Mouse (Mus musculus) ovary, postnatal 14 days (tissue): ENCODE results near the gene Avp.
"Not testable (repeated sequence)": the region's sequence is repeated elsewhere in the genome, so short reads cannot be mapped to it uniquely, and the experiment has no call there.

Experiments used
- DNase-seq: peaks from one replicate; pipeline ENCODE4 v3.0.0; 2022; ENCODE audit warnings: low spot score

Avp gene

DNA sequence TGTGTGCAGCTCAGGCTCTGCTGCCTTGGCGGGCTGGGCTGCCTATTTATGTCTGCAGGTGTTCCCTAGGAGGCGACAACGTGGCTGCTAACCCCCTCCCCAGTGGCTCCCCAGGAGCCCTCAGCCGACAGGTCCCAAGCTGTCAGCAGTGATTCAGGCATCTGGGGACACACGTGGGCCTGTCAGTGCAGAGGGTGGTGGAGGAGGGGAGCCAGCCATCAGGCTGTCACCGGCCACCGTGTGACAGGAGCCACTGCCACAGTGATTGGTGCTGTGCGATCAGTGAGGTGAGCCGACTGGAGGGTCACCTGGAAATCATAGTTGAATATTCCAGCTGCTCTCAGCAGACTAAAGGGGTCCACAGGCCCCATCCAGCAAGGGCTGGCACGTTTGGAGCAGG is at the start of gene Avp:
Avp (minus strand) TSS at position 3 of the 400 bp plus-strand sequence.
- no peak for DNase-seq

DNA sequence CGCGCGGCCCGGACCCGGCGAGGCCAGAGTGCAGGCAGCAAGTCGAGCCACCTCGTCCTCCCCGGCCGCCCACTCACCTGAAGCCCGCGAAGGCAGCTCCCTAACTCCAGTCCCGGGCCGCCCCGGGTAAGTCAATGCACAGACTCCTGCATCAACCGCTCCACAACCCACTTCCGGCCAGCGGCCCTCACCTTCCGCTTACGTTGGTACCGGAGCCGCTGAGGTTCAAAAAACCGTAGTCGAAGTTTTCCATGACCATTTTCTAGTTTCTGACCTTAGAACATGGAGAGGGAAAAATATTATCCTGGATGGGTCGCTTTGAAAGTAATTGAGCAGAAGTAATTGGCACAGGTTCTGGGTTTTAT is 47.5 kb upstream of the Avp start, which contains the start of the genes Fastkd5 and Ubox5:
Fastkd5 (minus strand) TSS at position 189 of the 365 bp plus-strand sequence.
Ubox5 (minus strand) TSS at position 200 of the 365 bp plus-strand sequence.
- DNase-seq = peak; percentile 94

DNA sequence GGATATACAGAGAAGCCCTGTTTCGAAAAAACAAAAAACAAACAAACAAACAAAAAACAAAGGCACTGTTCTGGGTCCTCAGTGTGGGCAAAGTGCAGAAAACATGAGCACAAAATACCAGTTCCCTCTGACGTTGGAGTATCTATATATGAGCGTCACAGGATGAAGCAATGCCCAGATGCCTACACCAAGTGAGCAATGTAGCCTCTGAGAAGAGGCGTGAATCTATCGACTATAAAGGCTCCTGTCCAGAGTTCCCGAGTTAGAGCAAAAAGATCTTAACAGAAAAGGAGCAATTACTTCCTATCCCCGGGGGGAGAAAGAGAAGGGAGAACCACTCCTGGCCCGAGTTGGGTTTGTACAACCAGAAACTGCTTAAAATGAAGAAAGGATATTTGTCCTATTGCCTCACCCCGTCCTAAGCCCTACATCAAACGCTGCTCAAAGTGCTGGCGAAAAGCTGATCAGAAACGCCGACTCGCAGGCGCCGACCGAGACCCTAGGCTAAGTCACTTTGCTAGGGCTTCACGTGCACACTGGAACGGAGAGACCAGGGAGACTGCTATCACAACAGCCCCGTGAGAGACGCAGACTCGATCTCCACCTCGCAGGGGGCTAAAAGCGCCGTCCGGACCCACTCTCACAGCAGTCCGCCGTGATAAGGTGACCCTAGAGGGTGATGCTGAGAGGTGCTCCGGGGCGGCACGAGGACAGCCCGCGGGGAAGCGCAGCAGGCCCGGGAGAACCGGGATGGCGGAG is 46.9 kb upstream of the Avp start:
- DNase-seq = no peak

DNA sequence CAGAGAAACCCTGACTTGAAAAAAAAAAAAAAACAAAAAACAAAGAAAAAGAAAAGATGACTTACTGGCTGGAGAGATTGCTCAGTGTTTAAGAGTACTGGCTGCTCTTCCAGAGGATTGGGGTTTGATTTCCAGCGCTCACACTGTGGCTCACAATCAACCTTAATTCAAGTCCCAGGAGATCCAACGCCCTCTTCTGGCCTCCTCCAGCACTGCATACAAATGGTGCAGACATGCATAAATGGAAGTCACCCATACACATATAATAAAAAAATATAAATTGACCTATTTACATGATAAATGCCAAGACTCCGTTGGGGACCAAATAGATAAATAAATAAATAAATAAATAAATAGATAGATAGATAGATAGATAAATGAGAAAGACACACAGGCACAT is 46.1 kb upstream of the Avp start:
- DNase-seq = no peak

DNA sequence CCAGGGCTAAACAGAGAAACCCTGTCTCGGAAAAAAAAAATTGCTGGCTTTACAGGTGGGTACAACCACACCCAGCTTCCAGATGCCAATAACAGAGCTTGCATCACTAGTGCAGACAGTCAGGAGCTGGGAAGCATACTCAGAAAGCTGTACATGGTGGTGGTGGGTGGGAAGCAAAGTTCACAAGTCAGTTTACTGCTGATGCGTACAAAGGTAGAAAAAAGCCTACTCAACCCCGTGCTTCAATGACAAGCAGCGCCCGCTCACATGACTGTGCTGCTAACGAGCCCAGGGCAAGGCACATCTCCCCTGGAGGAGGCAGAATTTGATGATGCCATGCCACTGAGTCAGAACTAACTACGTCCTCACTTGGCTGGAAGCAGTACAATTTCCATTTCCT is 36.6 kb upstream of the Avp start:
- no peak for DNase-seq

GRCm38 (mm10) chr2:130613091-130613490 is 30.7 kb upstream of the Avp start:
- no peak for DNase-seq

DNA sequence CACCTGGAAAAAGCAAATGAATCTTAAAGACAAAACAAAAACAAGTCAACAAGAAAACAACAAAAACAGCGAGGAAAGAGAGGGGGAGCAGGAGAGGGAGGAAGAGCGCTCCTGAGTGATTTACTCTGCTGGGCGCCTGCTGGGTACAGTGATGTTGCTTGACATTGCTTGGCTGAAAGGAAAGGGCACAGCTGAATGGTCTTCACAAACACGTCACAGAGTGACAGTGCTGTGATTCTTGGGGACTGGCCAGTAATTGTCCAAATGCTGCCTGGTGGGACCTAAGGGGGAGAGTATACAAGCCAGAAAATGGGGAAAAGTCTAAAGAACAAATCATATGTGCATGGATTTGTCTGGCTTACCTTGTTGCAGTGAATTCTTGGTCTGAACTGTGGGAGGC is 19.8 kb upstream of the Avp start:
- no peak for DNase-seq

GRCm38 (mm10) chr2:130598399-130598798 is 16.0 kb upstream of the Avp start:
- no peak for DNase-seq

DNA sequence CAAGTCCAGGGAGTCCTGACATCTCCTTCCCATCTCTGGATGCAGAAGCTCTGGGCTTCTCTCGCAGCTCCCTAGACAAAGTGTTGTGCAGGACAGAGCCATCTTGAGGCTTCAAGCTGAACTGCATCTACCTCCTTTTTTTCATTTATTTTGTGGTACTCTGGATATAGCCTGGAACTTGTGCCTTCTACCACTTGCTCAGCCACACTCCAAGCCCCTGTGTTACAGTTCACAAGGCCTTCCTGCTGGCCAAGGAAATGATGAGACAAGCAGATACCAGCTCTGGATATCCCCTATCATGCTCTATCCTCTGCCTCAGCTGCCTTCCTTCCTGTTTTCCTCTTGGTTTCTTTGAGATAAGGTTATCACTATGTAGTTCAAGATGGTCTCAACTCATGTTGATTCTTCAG is 15.3 kb upstream of the Avp start:
- no peak for DNase-seq

DNA sequence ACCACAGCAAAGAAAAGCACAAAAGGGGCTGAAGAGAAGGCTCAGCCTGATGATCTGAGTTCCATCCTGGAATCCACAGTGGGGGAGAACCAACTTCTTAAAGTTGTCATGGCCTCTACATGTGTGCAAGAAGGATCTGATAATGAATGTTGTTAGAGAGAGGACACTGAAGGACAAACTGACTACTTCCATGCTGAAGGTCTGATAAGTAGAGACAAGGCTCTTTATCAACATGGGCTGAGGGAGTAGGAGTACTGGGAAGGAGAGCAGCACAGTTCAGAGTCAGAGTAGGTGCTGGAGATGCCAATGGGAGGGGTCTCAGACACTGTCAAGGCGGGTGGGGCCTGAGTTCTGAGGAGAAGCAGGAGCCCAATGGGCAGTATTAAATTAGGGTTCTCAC is 13.2 kb upstream of the Avp start:
- DNase-seq = no peak

- DNase-seq = no peak
Measured at GRCm38 (mm10) chr2:130591016-130591415, 8.7 kb upstream of the Avp start.

DNA sequence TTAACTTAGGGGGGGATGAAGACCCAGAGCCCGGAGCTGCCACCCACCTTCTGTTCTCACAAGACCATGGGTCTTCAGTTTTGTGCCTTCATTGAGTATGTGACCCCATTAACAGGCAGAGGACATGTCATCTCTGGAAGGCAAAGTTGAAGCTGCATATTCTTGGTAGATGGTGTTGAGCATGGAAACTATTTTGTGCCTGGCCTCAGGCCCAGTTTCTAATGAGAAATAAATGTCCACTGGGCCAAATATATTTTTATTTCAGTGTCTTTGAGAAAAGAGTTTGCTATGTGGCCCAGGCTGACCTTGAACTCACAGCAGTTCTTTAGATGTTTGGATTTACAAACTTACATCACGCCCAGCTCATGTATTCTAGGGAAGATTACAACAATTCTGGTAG is 7.4 kb upstream of the Avp start:
- DNase-seq = no peak

DNA sequence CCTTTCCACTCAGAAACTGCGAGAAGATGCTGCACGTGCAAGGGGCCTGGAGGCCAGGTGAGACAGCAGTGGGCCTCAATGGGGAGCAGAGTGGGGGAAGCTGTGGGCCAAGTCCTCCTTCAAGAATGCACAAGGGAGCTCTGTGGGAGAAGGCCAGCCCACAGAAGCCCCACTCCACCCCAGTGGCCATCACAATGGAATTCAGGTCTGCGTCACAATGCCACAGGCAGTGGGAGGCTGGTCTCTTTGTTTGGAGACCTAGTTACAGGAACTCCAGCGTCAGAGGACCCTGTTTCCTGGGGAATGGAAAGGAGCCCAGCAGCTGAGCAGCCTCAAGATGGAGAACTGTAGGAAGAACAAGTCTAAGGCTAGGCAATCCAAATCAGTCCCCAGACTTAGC is 6.8 kb upstream of the Avp start:
- no peak for DNase-seq

DNA sequence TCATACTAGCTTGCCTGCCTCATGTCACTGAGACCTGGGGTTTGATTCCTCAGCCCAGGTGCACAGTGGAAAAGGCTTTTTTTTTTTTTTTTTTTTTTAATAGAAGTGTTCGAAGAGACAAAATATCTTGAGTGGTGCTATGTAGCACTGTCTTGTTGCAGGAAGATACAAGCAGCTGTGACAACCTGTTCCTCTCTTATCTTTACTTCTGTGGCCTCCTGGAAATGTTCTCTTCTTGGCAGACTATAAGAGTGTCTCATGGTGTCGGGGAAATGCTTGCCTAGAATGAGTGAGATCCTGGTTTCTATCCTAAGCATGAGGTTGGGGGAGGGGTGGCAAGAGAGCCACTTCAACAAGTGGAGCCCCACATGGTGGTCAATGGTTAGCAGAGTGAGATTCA is 6.0 kb upstream of the Avp start:
- DNase-seq = no peak

GRCm38 (mm10) chr2:130586016-130586415 is 3.7 kb upstream of the Avp start:
- no peak for DNase-seq

DNA sequence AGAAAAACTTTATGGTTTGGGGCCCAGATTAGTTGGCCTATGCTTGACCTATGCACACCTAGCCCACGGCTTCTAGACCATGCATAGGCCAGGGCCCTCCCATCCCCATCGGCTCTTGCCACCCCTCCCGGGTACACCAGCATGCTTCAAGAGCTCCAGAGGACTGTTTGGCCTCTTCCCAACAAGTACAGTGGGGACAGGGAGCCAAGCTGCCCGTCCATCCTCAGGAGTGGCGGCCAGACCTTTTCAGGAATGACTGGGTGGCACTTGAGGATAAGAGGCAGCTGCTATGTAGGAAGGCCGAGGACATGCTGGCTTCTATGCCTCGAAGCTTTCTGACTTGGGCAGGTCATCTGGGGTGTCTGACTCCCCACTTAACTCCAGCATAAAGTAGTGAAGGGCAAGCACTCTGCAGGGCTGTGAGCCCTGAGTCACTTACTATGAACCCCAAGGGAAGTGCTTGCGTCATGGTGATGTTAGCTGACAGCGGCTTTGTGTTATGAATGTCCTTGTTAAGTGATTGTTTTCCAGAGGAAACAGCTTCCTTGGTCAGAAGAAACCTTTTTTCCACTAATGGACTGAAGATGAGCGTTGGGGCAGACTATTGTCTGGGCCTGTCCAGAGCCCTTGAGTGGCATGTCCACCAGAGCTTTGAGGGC is 1.7 kb upstream of the Avp start:
- DNase-seq = no peak

DNA sequence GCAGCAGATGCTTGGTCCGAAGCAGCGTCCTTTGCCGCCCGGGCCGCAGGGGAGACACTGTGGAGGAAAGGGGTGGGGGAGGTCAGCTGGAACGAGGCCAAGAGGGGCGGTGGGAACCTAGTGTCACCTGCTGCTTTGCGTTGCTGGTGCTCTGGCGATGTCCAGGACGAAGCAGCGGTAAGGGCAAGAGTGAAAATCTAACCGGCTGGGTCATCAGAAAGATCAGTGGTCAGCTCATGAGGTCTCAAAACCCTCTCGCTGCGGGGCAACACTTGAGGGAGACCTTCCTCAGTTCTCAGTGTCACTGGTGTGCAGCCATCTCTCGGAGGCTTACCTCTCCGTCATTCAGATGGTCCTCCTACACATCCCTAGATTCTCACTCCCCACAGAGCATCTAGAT is 1.2 kb downstream of the Avp start:
- no peak for DNase-seq

- no peak for DNase-seq
Measured at GRCm38 (mm10) chr2:130579791-130580190, 2.6 kb downstream of the Avp start.

GRCm38 (mm10) chr2:130578148-130578547 is 4.2 kb downstream of the Avp start:
- peak; percentile 47 for DNase-seq

- DNase-seq = no peak
Measured at GRCm38 (mm10) chr2:130577632-130578031, 4.7 kb downstream of the Avp start.

DNA sequence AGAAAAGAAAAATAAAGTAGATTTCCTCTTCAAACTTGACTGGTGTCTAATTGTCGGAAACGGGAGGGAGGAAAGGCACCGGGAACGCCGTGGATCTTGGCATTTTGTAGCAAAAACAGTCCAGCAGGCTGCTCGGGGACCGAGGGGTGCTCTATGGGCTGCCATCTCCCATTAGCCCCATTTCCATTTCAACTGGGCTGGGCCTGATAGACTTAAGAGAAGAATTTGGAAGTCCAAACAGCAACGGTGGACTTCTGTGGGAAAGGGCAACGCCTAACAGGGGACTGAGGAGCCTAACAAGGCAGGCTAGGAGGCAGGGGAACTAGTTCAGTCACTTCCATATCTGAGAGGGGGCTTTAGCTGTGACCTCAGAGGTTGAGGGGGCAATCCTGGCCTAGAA is 5.3 kb downstream of the Avp start:
- no peak for DNase-seq

DNA sequence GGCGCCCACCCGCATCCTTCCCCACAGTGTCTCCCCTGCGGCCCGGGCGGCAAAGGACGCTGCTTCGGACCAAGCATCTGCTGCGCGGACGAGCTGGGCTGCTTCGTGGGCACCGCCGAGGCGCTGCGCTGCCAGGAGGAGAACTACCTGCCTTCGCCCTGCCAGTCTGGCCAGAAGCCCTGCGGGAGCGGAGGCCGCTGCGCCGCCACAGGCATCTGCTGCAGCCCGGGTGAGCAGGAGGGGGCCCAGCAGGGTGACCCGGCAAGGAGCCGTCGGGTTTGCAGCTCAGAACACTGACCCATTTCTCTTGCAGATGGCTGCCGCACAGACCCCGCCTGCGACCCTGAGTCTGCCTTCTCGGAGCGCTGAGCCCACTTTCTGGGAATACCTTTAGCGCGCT is 5.8 kb downstream of the Avp start:
- not testable (repeated sequence) for DNase-seq

DNA sequence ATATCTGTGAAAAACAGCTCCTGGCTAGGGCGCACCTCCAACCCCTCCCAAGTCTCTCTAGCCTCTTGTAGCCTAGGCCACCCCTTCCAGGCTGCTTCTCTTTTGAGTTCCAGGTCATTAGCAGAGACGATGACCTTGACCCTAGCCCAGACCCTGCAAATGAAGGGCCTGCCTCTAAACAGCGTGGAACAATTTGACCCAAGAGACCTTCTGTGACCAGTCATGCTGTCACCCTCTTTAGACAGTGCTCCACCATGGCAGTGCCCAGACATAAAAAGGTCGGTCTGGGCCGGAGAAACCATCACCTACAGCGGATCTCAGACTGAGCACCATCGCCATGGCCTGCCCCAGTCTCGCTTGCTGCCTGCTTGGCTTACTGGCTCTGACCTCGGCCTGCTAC is 6.5 kb downstream of the Avp start, which contains the start of gene Oxt:
Oxt (plus strand) TSS at position 301 of the 400 bp plus-strand sequence.
- no peak for DNase-seq

GRCm38 (mm10) chr2:130574960-130575359 is 7.4 kb downstream of the Avp start:
- DNase-seq = no peak
